Mouse (Mus musculus): ENCODE results near the gene Thpo. TPM values are rescaled to one million over a fixed set of nuclear protein-coding genes. Genes with fewer than 3 reads are reported as not detected.

Thpo gene
- total and polyA plus RNA-seq, 3 experiments, result 0.08 to 1.0 (median 0.19) TPM

DNA sequence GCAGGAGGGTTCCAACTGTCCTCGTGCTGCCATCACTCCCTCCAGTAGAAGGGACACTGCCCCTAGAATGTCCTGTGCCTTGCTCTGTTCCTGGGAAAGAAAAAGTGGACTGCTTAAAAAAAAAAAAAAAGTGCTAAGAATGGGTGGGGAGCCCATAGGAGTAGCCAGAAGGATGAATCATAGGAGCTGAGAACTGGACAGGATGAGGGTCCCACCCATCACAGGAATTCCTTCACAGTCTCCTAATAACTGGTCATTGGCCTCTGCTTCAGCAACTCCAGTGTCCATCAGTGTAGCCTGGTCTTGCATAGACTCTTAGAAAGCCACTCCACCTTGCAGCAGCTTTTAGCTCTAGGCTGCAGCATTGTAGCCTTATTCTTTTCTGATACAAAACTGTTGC is 7.9 kb downstream of the Thpo start:
- H3K9ac ChIP-seq (ENCODE audit: insufficient read depth, low read depth), result no peak overlapping the region
- dilution Hi-C loops (cut with MboI; ENCODE audit: extremely low pct_ligation_motif_present, extremely low pct_unique_long_range_greater_than_20kb, low sequenced_read_pairs), result no loop called here
- H3K4me3 ChIP-seq (replicated peaks in 1 of 3; ENCODE audit: low read depth in 2 of 3, low read length in 2 of 3, poor library complexity in 1 of 3), result no peak overlapping the region
- H3K27ac ChIP-seq (ENCODE audit: insufficient read depth, low read depth), result no peak overlapping the region
- TF ChIP-seq RCOR1 (conservative IDR thresholded peaks at IDR 0.05; ENCODE audit: low read depth, low read length) (no peak), ZC3H11A (IDR thresholded peaks at IDR 0.05; ENCODE audit: low read depth, low read length) (no peak), KAT2A (IDR thresholded peaks at IDR 0.05; ENCODE audit: insufficient replicate concordance, low read length) (no peak), MYC (IDR thresholded peaks at IDR 0.05; ENCODE audit: low read depth, low read length) (no peak), POLR2AphosphoS2 (IDR thresholded peaks at IDR 0.05; ENCODE audit: low read depth, low read length) (no peak), NRF1 (IDR thresholded peaks at IDR 0.05; ENCODE audit: low read depth, low read length) (no peak), POLR2A (IDR thresholded peaks at IDR 0.05; ENCODE audit: low read depth, low read length) (no peak), CTCF (conservative IDR thresholded peaks at IDR 0.05 in 1 of 2, IDR thresholded peaks at IDR 0.05 in 1 of 2; ENCODE audit: low read depth in 2 of 2, low read length in 2 of 2) (no peak), BHLHE40 (IDR thresholded peaks at IDR 0.05; ENCODE audit: low read depth, low read length) (no peak), ZKSCAN1 (IDR thresholded peaks at IDR 0.05; ENCODE audit: borderline replicate concordance, low read depth, low read length) (no peak), TBP (conservative IDR thresholded peaks at IDR 0.05; ENCODE audit: low read depth, low read length) (no peak), E2F4 (IDR thresholded peaks at IDR 0.05; ENCODE audit: insufficient replicate concordance, low read depth, low read length) (no peak), ELF1 (IDR thresholded peaks at IDR 0.05; ENCODE audit: low read depth, low read length) (no peak), MAZ (IDR thresholded peaks at IDR 0.05; ENCODE audit: low read depth, low read length) (no peak), SMC3 (IDR thresholded peaks at IDR 0.05; ENCODE audit: low read depth, low read length) (no peak)
- peaks cover 11% of the 10 kb centered on the region for H3K27me3 ChIP-seq (replicated peaks)
- in situ Hi-C loops (cut with MboI; ENCODE audit: low pct_ligation_motif_present, low pct_unique_long_range_greater_than_20kb, low sequenced_read_pairs), result loop anchor here (10.0 kb wide), 1 partner anchor 458 kb away; no protein-coding TSS in a partner anchor
- H3K9me3 ChIP-seq (replicated peaks; ENCODE audit: low read length), result no peaks in the 10 kb centered on the region
- no peak overlapping the region for H3K4me2 ChIP-seq (ENCODE audit: insufficient read depth, low read depth, poor library complexity, severe bottlenecking)
- H3K4me1 ChIP-seq (ENCODE audit: control insufficient read depth in 1 of 2, insufficient read depth in 2 of 2), result peaks cover 0 to 11% of the 10 kb centered on the region in 2 experiments; a peak in 2 of 4 replicates
- no peak for DNase-seq (ENCODE audit: extremely low read depth)
- no peaks in the 10 kb centered on the region for H3K79me2 ChIP-seq (replicated peaks; ENCODE audit: control insufficient read depth, extremely low read depth, insufficient read depth, poor library complexity, severe bottlenecking)
- peaks cover 12 to 22% of the 10 kb centered on the region in 2 experiments for H3K36me3 ChIP-seq (replicated peaks in 1 of 2; ENCODE audit: control insufficient read depth in 1 of 2, insufficient read depth in 1 of 2, low read length in 1 of 2)

DNA sequence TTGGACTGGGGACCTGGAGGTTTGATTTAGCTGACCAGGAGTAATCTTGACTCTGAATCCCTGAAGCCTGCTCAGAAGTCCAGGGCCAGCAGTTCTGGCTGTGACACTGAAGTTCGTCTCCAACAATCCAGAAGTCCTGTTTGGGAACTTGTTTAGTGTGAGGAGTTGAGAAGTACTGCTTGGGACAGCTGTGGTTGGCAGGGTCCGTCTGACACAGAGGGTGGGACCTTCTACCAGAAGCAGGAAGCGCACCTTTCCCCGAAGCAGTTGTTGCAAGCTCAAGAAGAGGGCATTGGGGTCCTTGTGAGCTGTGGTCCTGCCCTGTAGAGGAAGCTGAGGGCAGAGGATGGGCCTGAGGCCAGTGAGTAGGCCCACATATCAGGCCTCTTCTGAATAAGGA is 8.6 kb downstream of the Thpo start:
- no peaks in the 10 kb centered on the region for H3K9me3 ChIP-seq (replicated peaks; ENCODE audit: low read length)
- no peak overlapping the region for H3K27ac ChIP-seq (ENCODE audit: insufficient read depth, low read depth)
- TF ChIP-seq CTCF (conservative IDR thresholded peaks at IDR 0.05 in 1 of 2, IDR thresholded peaks at IDR 0.05 in 1 of 2; ENCODE audit: low read depth in 2 of 2, low read length in 2 of 2) (no peak), ZKSCAN1 (IDR thresholded peaks at IDR 0.05; ENCODE audit: borderline replicate concordance, low read depth, low read length) (no peak)
- H3K4me2 ChIP-seq (ENCODE audit: insufficient read depth, low read depth, poor library complexity, severe bottlenecking), result no peak overlapping the region
- no peaks in the 10 kb centered on the region for H3K79me2 ChIP-seq (replicated peaks; ENCODE audit: control insufficient read depth, extremely low read depth, insufficient read depth, poor library complexity, severe bottlenecking)
- H3K9ac ChIP-seq (ENCODE audit: insufficient read depth, low read depth), result no peak overlapping the region
- DNase-seq (ENCODE audit: extremely low read depth), result no peak
- peaks cover 14 to 27% of the 10 kb centered on the region in 2 experiments for H3K36me3 ChIP-seq (replicated peaks in 1 of 2; ENCODE audit: control insufficient read depth in 1 of 2, insufficient read depth in 1 of 2, low read length in 1 of 2)
- no peak overlapping the region for H3K4me3 ChIP-seq (replicated peaks in 1 of 3; ENCODE audit: low read depth in 2 of 3, low read length in 2 of 3, poor library complexity in 1 of 3)
- in situ Hi-C loops (cut with MboI; ENCODE audit: low pct_ligation_motif_present, low pct_unique_long_range_greater_than_20kb, low sequenced_read_pairs) (loop anchor here (10.0 kb wide), 1 partner anchor 459 kb away; no protein-coding TSS in a partner anchor), dilution Hi-C loops (cut with MboI; ENCODE audit: extremely low pct_ligation_motif_present, extremely low pct_unique_long_range_greater_than_20kb, low sequenced_read_pairs) (no loop called here)
- peaks cover 0 to 11% of the 10 kb centered on the region in 2 experiments; a peak in 2 of 4 replicates for H3K4me1 ChIP-seq (ENCODE audit: control insufficient read depth in 1 of 2, insufficient read depth in 2 of 2)
- peaks cover 11% of the 10 kb centered on the region for H3K27me3 ChIP-seq (replicated peaks)
